Mouse (Mus musculus): ENCODE measurements around the gene Copa. TPM values are rescaled to one million over a fixed set of nuclear protein-coding genes. Genes with fewer than 3 reads are reported as not detected.

Copa gene
- polyA plus RNA-seq, 1 experiment, result 53.9 TPM

GRCm38 (mm10) chr1:172061217-172061616, 21.1 kb upstream of the Copa start:
- 90% methylated on average over 8 of the region's 8 CpGs for WGBS
- no peaks in the 10 kb centered on the region for H3K4me1 ChIP-seq (replicated peaks; ENCODE audit: control insufficient read depth, insufficient read depth, low read length)
- no peak overlapping the region for H3K27ac ChIP-seq (ENCODE audit: control insufficient read depth, insufficient read depth, low read length)
- DNase-seq, result no peak
- TF ChIP-seq CTCF (IDR thresholded peaks at IDR 0.05; ENCODE audit: borderline replicate concordance, control insufficient read depth, extremely low read depth, insufficient read depth, low read length, poor library complexity) (no peak), POLR2A (IDR thresholded peaks at IDR 0.05; ENCODE audit: control insufficient read depth, extremely low read depth, insufficient read depth, low read length, poor library complexity) (no peak)
- no peaks in the 10 kb centered on the region for H3K27me3 ChIP-seq (ENCODE audit: control insufficient read depth, insufficient read depth, low read length)
- peaks cover 19% of the 10 kb centered on the region for H3K36me3 ChIP-seq (ENCODE audit: control insufficient read depth, insufficient read depth, low read length)
- H3K4me3 ChIP-seq (ENCODE audit: control insufficient read depth, insufficient read depth, low read length), result no peak overlapping the region

- no peaks in the 10 kb centered on the region for H3K27me3 ChIP-seq (ENCODE audit: control insufficient read depth, insufficient read depth, low read length)
- DNase-seq, result no peak
- peaks cover 28% of the 10 kb centered on the region for H3K36me3 ChIP-seq (ENCODE audit: control insufficient read depth, insufficient read depth, low read length)
- TF ChIP-seq CTCF (IDR thresholded peaks at IDR 0.05; ENCODE audit: borderline replicate concordance, control insufficient read depth, extremely low read depth, insufficient read depth, low read length, poor library complexity) (no peak), POLR2A (IDR thresholded peaks at IDR 0.05; ENCODE audit: control insufficient read depth, extremely low read depth, insufficient read depth, low read length, poor library complexity) (no peak)
- H3K27ac ChIP-seq (ENCODE audit: control insufficient read depth, insufficient read depth, low read length), result no peak overlapping the region
- no peak overlapping the region for H3K4me3 ChIP-seq (ENCODE audit: control insufficient read depth, insufficient read depth, low read length)
- no peaks in the 10 kb centered on the region for H3K4me1 ChIP-seq (replicated peaks; ENCODE audit: control insufficient read depth, insufficient read depth, low read length)
- WGBS, result 98% methylated on average over 2 of the region's 2 CpGs
Observed at GRCm38 (mm10) chr1:172062101-172062500, 20.2 kb upstream of the Copa start.

GRCm38 (mm10) chr1:172063291-172064023, 18.9 kb upstream of the Copa start:
- 82% methylated on average over 4 of the region's 4 CpGs for WGBS
- Histone ChIP-seq H3K36me3 (ENCODE audit: control insufficient read depth, insufficient read depth, low read length) (peaks cover 41% of the 10 kb centered on the region), H3K4me3 (ENCODE audit: control insufficient read depth, insufficient read depth, low read length) (no peak overlapping the region), H3K27ac (ENCODE audit: control insufficient read depth, insufficient read depth, low read length) (no peak overlapping the region), H3K4me1 (replicated peaks; ENCODE audit: control insufficient read depth, insufficient read depth, low read length) (no peaks in the 10 kb centered on the region), H3K27me3 (ENCODE audit: control insufficient read depth, insufficient read depth, low read length) (no peaks in the 10 kb centered on the region)
- no peak for TF ChIP-seq CTCF (IDR thresholded peaks at IDR 0.05; ENCODE audit: borderline replicate concordance, control insufficient read depth, extremely low read depth, insufficient read depth, low read length, poor library complexity)
- no peak for TF ChIP-seq POLR2A (IDR thresholded peaks at IDR 0.05; ENCODE audit: control insufficient read depth, extremely low read depth, insufficient read depth, low read length, poor library complexity)
- no peak for DNase-seq

GRCm38 (mm10) chr1:172064613-172065141, 17.7 kb upstream of the Copa start:
- Histone ChIP-seq H3K36me3 (ENCODE audit: control insufficient read depth, insufficient read depth, low read length) (peaks cover 53% of the 10 kb centered on the region), H3K4me3 (ENCODE audit: control insufficient read depth, insufficient read depth, low read length) (no peak overlapping the region), H3K4me1 (replicated peaks; ENCODE audit: control insufficient read depth, insufficient read depth, low read length) (no peaks in the 10 kb centered on the region), H3K27me3 (ENCODE audit: control insufficient read depth, insufficient read depth, low read length) (no peaks in the 10 kb centered on the region), H3K27ac (ENCODE audit: control insufficient read depth, insufficient read depth, low read length) (no peak overlapping the region)
- WGBS, result 98% methylated on average over 13 of the region's 13 CpGs
- DNase-seq, result no peak
- TF ChIP-seq POLR2A (IDR thresholded peaks at IDR 0.05; ENCODE audit: control insufficient read depth, extremely low read depth, insufficient read depth, low read length, poor library complexity) (no peak), CTCF (IDR thresholded peaks at IDR 0.05; ENCODE audit: borderline replicate concordance, control insufficient read depth, extremely low read depth, insufficient read depth, low read length, poor library complexity) (no peak)

- Histone ChIP-seq H3K27me3 (ENCODE audit: control insufficient read depth, insufficient read depth, low read length) (no peaks in the 10 kb centered on the region), H3K4me1 (replicated peaks; ENCODE audit: control insufficient read depth, insufficient read depth, low read length) (no peaks in the 10 kb centered on the region), H3K4me3 (ENCODE audit: control insufficient read depth, insufficient read depth, low read length) (no peak overlapping the region), H3K27ac (ENCODE audit: control insufficient read depth, insufficient read depth, low read length) (no peak overlapping the region), H3K36me3 (ENCODE audit: control insufficient read depth, insufficient read depth, low read length) (peaks cover 99% of the 10 kb centered on the region)
- 97% methylated on average over 6 of the region's 6 CpGs for WGBS
- DNase-seq, result no peak
- no peak for TF ChIP-seq POLR2A (IDR thresholded peaks at IDR 0.05; ENCODE audit: control insufficient read depth, extremely low read depth, insufficient read depth, low read length, poor library complexity)
- no peak for TF ChIP-seq CTCF (IDR thresholded peaks at IDR 0.05; ENCODE audit: borderline replicate concordance, control insufficient read depth, extremely low read depth, insufficient read depth, low read length, poor library complexity)
Observed at GRCm38 (mm10) chr1:172070227-172070626, 12.1 kb upstream of the Copa start.

- DNase-seq, result no peak
- Histone ChIP-seq H3K36me3 (ENCODE audit: control insufficient read depth, insufficient read depth, low read length) (peaks cover 98% of the 10 kb centered on the region), H3K4me1 (replicated peaks; ENCODE audit: control insufficient read depth, insufficient read depth, low read length) (no peaks in the 10 kb centered on the region), H3K27me3 (ENCODE audit: control insufficient read depth, insufficient read depth, low read length) (no peaks in the 10 kb centered on the region), H3K4me3 (ENCODE audit: control insufficient read depth, insufficient read depth, low read length) (no peak overlapping the region), H3K27ac (ENCODE audit: control insufficient read depth, insufficient read depth, low read length) (no peak overlapping the region)
- no peak for TF ChIP-seq POLR2A (IDR thresholded peaks at IDR 0.05; ENCODE audit: control insufficient read depth, extremely low read depth, insufficient read depth, low read length, poor library complexity)
- no peak for TF ChIP-seq CTCF (IDR thresholded peaks at IDR 0.05; ENCODE audit: borderline replicate concordance, control insufficient read depth, extremely low read depth, insufficient read depth, low read length, poor library complexity)
- 94% methylated on average over 4 of the region's 4 CpGs for WGBS
Observed at GRCm38 (mm10) chr1:172071556-172071955, 10.8 kb upstream of the Copa start.
